Mouse (Mus musculus): ENCODE results near the gene Gm42417.
"Not testable (repeated sequence)": the region's sequence is repeated elsewhere in the genome, so short reads cannot be mapped to it uniquely, and the experiment has no call there.

The Gm42417 gene

DNA sequence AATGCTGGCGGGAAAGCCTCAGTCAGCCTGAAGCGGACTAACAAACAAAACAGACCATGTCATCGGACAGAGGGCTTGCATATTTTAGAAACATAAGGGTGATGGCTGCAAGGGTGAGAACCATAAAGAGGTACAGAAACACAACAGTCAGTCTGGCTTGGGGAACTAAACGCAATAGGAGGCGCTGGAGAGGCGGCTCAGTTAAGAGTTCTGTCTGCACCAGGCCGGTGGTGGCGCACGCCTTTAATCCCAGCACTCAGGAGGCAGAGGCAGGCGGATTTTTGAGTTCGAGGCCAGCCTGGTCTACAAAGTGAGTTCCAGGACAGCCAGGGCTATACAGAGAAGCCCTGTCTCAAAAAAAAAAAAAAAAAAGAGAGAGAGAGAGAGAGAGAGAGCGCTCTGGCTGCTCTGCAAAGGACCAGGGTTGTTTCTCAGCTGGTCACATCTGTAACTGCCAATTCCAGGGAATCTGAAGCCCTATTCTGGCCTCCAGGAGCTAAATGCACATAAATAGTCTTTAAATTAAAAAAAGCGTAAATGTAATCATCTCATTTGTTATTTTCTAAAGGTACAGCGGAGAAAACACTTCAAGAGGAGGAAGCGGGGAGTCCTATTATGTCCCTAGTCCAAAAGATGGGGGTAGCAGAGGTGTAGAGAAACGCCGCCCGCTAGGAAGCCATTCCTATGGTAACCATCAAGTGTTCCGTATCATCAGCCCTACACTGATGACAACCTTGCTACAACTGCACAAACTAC lies 6.8 kb upstream of the Gm42417 start:
- DNase-seq (ENCODE audit: low read depth): no peak

DNA sequence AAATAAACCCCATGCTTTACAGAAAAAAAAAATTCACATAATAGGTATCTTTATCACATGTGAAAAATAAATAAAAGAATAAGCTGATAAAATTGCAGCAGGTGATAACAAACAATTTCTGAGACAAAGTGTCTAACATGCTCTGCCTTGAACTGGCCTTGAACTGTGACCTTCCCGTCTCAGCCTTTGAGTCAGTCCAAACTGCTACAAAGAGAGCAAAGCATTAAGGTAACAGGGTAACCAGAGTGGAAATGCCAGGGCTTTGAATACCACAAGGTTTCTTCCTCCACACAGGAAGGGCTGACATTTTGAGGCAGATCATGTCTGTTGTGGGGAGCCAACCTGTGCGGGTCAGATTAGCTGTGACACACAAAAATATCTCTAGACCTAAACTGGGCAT lies 6.2 kb upstream of the Gm42417 start:
- DNase-seq (ENCODE audit: low read depth): no peak

DNA sequence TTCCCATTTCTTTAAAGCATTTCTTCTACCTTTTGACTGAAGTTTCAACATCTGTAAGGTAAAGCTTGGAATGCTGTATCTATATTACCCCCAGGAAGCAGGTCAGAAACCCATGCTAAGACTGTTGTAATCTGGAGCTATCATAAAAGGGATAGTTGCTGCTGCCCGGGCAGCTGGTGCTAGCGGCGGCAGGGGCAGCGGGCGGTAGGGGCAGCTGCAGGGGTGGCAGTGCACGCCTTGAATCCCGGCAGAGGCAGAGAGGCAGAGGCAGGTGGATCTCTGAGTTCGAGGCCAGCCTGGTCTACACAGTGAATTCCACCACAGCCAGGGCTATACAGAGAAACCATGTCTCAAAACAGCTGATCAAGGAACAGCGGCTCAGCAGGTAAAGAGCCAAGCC lies 3.7 kb upstream of the Gm42417 start:
- no peak for DNase-seq (ENCODE audit: low read depth)

DNA sequence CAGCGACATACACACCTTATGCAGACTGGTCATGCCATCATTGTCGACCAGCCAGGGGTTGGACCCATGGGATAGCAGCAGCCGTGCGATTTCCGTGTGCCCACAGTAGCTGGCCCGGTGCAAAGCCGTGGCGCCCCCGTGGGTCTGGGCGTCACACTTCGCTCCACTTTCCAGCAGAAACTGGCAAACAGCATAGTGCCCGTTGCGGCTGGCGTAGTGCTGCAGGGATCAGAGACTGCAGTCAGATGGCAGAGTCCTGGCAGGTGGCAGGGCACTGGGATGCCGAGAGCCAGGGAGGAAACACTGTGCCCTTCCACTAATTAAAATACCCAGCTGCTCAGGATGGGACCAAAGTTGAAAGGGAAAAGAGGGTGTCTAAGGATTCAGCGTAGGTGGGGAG lies 2.6 kb upstream of the Gm42417 start:
- no peak for DNase-seq (ENCODE audit: low read depth)

DNA sequence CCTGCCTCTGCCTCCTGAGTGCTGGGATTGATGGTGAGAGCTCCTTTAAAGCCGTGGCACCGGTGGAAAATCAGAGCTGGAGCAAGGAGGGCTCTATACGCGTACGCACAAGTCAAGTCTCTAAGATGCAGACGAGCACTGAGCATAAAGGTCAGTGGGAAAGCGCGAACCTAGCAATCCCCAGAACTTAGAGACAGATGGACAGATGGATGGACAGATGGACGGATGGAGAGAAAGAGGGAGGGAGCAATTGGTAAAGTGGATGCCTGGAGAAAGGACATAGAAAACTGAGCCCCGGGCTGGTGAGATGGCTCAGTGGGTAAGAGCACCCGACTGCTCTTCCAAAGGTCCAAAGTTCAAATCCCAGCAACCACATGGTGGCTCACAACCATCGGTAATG lies 1.6 kb upstream of the Gm42417 start:
- no peak for DNase-seq (ENCODE audit: low read depth)

DNA sequence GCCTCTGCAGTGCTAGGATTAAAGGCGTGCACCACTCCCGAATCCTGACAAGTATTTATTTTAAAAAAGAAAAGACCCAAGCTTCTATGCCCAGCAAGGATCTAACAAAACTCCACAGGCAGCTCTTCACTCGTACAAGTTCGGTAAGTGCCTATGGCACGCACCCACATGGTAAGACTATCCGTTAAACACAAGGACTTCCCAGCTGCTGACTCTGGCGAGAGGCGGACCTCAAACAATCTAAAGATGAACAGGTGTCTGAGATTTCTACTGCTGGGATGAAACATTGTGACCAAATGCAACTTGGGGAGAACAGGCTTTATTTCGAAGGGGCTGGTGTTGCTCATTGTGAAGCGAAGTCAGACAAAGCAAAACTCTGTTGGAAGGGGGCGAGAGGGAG lies 903 bp upstream of the Gm42417 start:
- DNase-seq (ENCODE audit: low read depth): no peak

DNA sequence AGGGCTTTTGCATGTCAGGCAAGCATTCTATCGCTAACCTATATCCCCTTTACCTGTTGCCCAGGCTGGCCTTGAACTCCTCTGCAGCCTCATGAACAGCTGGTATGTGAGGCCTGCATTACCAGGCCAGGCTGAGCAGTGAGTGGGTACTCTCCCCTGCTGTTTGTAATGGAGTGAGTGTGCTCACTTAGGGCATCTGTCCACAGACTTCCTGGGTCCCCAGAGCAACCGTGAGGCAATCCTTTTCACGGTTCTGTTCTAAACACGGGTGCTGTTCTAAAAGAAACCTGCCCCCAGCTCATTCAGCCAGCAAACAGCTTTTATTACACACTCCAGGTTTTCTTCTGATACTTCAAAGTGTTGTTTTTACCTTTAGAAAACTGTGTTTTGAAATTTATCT lies 502 bp downstream of the Gm42417 start:
- no peak for DNase-seq (ENCODE audit: low read depth)

DNA sequence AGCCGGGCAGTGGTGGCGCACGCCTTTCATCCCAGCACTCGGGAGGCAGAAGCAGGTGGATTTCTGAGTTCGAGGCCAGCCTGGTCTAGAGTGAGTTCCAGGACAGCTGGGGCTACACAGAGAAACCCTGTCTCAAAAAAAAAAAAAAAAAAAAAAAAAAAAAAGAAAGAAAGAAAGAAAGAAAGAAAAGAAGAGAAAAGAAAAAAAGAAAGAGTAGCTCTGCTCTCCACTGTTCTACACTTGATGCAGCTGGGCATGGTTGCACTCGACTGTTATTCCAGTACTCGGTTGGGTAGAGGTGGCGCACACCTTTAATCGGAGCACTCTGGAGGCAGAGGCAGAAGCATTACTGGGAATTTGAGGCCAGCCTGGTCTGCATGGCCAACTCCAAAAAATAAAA lies 2.4 kb downstream of the Gm42417 start, which contains the start of gene Ankrd23:
Ankrd23 (minus strand) TSS at position 101 of the 400 bp plus-strand sequence.
- not testable (repeated sequence) for DNase-seq (ENCODE audit: low read depth)

DNA sequence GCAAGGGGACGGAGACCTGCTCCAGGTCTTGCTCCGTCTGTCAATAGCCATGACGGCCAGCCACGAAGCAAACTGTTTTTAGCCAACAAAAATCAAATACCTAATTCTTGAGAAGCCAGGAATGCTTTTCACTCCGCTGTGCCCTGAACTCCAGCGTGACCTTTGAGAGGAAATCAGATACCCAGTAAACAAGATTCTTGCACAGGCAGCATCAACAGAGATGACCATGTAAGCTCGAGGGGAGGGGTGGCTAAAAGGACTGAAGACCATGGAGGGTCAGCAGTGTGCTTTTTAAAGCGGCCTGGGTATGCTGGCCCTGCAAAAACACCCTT lies 2.9 kb downstream of the Gm42417 start:
- DNase-seq (ENCODE audit: low read depth): no peak

DNA sequence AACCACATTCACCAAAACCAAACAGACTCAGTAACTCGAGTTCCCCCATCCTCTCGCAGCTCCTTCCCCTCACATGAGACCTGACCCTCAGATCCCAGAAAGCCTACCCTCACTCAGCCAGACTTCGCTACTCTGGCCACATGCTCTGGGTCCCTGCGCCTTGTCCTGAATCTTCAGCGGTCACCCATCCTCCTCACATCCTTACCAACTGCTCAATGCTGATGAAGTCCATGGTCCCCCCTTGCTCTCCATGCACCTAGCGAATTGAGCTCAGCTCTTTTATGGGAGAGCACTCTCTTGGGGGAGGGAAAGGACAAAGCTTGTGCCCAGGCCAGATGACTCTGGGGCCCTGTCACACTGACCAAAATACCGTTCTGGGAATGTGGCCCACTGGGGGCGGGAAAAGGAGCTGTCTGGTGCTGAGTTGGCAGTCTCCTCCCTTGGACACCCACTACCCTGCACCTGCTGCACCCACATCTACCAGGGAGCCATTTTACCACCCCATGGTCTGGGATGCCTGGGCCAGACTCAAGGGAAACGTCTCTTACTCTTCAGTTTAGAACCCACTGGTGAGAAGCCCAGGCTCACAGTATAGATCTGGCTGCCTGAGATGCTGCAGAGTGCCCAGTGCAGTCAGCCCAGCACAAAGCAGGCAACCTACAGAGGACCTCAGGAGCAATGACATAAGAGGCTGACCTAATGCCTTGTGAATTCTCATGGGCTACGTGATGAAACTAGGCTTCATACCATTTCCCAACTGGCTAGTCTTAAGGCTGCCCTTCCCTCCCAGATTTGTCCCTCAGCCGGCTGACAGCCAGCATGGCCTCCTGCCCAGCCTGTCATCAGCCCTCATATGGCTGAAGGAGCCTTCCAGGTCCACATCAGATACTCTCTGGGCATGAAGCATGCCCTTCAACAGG lies 3.5 kb downstream of the Gm42417 start:
- no peak for DNase-seq (ENCODE audit: low read depth)

DNA sequence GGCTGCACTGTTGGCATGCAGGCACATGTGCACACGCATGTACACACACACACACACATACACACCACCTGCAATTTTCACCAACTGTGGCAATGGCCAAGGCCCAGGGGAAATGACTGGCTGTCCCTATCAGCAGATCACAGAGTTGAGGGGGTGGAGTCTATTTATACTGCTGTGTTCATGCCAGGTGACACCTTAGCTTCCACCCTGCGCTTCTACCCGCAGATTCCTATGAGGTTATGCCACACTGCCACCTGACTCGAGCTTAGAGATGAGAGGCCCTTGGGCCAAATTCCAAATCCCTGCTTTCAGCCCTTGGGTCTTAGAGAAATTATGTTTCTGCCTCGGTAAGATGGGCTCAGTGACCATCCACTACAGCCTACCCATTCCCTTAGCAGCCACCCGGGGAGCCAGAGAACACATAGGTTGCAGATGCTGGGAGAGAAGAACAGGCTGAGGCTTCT lies 4.6 kb downstream of the Gm42417 start:
- no peak for DNase-seq (ENCODE audit: low read depth)

DNA sequence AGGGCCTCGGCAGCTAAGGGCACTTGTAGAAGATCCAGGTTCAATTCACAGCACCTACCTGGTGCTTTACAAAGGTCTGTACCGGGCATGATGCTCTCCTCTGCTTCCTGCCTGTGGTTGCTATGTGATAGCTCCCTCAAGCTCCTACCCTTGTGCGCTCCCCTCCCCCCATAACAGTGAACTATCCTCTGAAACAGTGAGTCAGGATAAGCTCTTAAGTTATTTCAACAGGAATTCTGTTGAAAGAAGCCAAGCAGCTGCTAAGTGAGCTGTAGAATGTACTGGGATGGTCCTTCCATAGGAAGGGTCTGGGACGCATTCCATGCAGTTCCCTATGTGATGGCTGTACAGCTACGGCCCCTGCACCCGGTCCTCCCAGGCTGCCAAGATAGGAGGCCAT lies 5.7 kb downstream of the Gm42417 start:
- DNase-seq (ENCODE audit: low read depth): no peak

DNA sequence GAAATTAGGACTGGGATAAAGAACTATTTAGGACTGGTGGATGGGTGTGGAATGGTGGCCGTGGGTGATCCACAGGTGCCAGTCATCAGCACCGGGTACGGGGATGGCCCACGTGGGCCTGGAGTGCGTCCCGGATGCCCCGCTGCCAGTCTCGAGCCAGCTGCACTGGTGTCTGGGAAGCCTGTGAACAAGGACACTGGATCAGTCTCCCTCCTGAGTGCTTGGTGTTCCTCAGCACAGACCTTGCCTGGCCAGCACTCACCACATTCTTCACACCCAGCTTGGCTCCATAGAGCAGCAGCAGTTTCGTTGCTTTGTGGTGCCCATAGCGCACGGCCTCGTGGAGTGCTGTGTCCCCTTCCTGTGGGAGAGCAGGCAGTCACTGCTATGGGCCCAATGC lies 7.8 kb downstream of the Gm42417 start:
- DNase-seq (ENCODE audit: low read depth): no peak

DNA sequence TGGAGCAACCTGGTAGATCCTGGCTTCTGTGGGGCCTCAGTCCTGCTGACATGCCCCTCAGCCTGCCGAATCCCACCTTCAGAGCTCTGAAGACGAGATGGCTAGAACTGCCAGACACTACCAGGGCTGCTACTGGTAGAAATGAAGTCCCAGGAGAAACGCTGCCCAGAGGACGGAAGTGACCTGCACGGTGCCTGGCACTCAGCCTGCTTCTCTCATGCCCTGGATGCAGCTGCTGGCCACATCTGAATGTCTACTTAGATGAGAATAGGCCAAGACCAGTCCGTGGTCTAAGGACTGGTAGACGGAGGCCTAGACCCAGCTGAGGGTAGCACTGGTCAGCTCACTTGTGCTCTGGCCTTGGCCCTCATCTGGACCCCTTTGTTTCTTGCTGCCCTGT lies 8.3 kb downstream of the Gm42417 start:
- DNase-seq (ENCODE audit: low read depth): no peak

DNA sequence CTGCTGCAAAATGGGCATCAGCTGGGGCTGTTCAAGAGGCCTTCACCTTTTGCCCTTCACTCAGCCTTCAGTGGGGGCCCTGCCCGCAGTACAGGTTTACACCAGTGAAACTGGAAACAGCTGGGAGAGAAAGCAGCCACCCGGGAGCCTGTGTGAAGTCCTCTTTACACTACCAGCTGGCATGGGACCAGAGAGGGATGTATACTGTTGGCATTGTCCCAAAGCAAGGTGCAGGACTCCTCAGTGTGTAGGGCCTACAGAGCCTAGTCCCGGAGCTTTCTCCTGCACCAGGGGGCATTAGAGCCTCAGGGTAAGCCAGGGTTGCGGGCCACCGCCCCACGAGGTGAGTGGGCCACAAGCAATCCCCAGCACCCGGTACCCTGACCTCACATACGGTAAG lies 8.7 kb downstream of the Gm42417 start:
- no peak for DNase-seq (ENCODE audit: low read depth)

DNA sequence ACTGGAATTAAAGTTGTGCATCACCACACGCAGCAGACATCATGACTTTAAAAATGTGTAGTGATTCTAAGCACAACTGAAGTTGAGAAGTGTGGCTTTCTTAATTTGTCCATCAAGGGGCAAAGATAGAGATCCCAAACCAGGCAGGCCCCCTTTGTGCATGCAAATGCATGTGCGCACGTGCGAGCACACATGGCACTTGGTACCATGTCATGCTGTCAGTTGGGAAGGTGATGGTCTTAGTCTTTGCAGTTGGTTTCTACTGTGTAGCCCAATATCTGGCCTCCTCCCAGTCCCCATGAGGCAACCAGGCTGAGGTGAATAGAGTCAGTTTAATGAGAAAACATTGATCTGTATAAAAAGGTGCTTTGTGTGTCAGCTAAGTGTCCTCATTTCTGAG lies 9.4 kb downstream of the Gm42417 start:
- DNase-seq (ENCODE audit: low read depth): no peak

DNA sequence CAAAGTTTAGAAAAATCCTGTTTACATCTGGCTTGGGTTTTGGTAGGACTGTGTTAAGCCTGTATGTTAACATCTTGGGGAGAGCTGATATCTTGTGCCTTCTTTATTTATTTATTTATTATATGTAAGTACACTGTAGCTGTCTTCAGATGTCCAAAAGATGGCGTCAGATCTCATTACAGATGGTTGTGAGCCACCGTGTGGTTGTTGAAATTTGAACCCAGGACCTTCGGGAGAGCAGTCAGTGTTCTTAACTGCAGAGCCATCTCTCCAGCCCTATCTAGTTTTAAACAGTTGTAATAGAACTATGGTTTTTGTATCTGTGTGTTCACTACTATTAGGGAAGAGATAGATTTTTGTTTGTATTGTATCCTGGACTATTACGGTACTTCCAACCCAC lies 10.0 kb downstream of the Gm42417 start:
- no peak for DNase-seq (ENCODE audit: low read depth)

DNA sequence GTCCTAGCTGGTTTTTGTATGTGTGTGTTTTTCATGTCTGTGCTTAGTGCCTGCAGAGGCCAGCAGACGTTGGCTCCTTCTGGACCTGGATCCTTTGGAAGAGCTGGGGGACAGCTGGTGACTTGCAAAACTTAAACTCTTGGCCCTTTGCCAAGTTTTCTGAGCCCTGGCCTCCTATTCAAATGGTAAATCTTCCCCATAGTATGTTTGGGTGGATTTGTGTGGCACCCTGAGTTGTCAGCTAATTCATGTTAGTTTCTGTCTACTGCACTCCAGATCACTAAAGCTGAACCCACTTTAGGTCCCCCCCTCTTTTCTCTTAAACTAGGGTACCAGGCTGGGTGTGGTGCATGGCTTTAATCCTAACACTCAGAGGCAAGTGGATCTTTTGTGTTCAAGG lies 10.9 kb downstream of the Gm42417 start:
- no peak for DNase-seq (ENCODE audit: low read depth)

DNA sequence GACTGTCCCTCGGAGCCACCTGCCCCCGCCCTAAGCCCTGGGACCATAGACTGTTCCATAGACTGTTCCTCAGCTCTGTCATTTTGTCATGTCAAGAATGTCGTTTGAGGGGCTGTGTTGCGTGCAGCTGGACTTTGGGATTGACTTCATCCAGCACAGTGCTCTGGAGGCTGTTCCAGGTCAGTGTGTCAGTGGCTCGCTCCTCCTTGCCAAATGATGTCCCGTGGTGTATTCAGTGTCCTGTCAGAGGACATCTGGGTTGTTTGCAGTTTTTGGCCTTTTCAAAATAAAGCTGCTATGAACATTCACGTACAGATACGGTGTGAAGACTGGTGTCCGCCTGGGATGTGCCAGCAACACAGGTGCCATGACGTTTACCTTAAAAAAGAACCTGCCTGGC lies 12.3 kb downstream of the Gm42417 start:
- DNase-seq (ENCODE audit: low read depth): no peak

DNA sequence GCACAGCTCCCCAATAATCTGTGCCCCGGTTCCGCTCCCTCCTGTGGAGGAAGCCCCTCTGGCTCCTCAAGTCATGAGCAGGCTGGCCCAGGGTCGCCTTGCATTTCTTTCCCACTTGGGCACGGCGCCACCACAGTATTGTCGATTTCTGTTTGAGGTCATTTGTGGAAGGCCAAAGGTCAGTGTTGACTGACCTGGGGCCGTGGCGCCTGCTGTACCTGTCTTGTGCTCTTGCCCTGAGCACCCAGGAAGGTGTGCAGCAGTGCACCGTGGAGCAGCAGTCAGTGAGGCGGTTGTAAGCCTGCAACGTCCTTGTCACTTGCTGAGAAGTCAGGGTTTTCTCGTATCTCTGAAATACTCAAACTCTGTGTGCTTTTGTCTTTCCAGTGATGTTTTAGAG lies 13.5 kb downstream of the Gm42417 start:
- no peak for DNase-seq (ENCODE audit: low read depth)

DNA sequence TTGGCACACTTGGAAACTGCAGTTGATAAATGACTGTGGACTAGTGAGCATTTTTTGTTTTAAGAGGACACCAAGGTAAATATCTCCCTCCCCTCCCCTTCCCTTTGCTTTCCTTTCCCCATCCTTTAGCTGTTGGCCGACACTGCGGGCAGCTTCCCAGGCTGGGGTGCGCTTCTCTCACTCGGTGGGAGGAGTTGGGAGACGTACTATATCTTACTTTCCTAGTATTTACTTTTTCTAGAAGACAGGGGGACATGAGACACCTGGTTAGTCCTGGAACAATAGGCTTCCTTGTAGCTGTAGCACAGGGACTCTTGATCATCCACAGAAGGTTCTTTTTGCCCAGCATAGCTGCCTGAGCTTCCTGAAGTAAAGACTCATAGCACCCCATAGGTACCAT lies 15.2 kb downstream of the Gm42417 start:
- no peak for DNase-seq (ENCODE audit: low read depth)

DNA sequence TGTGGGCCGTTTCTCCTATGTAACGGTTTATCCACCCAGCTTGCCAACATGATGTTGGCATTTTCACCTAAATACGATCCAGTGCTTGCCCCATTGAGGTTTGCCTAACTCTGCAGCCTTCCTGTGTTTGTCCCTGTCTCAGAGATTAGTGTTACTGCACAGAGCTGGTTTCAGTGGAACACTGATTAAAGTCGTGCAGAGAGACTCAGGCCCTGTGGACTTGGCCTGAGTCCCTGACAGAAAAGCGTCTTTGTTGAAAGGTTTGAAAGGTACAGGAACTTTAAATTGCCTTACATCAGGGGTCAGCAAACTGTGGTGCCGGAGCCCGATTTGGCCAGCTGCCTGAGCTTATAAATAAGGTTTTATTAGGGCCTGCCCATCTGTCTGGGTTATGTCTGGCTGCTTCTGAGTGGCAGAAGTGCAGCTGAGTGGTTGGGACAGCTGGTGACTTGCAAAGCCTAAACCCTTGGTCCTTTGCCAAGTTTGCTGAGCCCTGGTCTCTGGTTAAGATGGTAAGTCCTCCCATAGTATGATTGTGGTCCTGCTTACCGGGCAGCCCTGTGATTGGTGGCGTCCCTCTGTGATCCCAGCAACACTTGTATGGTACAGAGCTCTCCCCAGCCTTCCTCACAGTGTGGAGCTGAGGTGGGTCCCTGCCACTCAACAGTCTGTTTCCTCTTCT lies 15.8 kb downstream of the Gm42417 start:
- DNase-seq (ENCODE audit: low read depth): no peak

DNA sequence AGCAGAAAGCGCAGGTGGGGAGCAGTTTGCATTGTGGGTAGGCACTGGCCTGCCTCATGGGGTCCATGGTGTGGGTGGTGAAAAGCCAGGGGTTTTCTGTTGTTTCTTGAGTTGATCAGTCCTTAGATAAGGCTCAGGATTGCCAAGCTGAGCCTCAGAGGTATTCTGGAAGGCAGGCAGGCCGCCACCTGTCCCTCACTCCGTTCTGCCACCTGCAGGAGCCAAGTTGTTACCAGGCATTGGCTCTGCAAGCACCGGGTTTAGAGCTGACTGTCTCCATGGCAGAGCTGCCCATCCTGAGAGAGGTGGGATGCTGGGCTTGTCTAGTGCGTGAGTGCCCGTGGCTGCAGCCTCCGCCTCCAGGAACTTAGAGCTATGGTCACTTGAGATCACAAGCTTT lies 17.0 kb downstream of the Gm42417 start:
- DNase-seq (ENCODE audit: low read depth): no peak
